Mouse (Mus musculus) ovary, postnatal 14 days (tissue): ENCODE measurements around the gene Galnt11.

Experiments used
- DNase-seq: peaks from one replicate; pipeline ENCODE4 v3.0.0; 2022; ENCODE audit warnings: low spot score

Gene Galnt11

DNA sequence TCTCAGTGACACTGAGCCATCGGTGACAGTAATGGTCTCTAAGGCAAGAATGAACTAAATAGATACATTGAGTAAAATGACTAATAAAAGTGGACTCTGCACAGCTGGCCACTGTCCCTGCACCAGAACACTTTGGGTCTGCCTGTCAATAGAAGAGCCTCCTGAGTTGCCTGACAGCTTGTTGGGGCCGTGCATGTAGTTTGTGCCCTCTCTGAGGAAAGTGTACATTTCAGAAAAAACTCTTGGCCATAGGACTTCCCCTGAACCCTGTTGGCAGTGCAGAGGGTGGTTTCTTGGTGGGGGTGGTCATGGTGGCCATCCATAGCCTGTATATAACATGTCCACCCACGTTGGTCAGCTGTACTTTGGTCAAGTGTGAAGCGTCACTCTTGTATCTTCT, 32.8 kb downstream of the Galnt11 start:
- DNase-seq = no peak

DNA sequence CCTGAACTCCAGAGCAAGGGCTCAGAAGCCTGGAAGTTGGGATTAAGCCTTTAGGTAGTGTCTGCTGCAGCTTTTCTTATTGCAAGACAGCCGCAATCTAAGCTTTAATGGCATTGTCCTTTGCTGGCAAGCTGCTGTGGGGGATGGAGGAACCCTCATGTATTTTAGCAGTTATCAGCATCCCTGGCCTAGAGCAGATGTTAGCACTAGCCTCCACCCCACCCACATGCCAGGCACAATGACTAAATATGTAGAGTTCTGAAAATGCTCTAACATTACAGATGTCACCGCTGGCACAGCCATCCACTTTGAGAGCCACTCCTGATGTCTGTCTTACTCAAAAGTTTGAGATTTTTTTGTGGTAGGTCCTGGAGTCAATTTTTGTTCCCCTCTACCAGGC, 35.0 kb downstream of the Galnt11 start:
- no peak for DNase-seq

DNA sequence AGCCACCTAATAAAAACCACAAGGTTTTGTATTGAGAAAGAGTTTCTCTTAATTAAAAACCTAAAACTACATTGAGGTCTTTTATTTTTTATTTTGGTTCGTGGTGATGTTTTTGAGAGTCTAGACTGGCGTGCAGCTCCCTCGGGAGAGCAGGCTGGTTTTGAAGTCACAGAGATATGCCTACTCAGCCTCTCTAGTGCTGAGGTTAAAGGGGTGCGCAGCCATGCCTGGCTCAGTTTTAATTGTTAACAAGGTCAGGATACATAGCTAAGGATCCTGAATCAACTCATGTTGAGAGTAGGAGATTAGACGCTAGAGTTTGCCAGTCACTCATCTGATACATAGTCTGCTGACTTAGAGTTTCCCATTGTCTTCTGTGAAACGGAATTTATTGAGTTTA, 39.7 kb downstream of the Galnt11 start:
- no peak for DNase-seq

DNA sequence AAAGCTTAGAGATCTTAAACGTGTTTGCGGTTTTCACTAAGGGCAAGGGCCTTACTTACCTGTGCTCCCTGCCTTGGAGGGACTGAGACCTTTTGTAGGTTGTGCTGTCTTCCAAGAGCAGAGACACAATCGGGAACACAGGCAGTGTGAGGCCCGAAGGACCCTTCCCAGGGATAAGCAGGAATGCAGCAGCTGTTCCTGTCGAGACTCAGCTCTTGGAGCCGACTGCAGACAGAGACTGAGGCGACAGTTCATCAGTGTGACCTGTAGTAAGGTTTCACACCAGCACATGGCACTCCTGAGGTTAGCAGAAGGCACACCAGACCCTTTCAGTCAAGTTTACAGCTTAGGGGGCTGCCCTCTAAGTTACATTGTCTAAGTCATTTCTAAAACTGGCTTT, 40.6 kb downstream of the Galnt11 start:
- no peak for DNase-seq

DNA sequence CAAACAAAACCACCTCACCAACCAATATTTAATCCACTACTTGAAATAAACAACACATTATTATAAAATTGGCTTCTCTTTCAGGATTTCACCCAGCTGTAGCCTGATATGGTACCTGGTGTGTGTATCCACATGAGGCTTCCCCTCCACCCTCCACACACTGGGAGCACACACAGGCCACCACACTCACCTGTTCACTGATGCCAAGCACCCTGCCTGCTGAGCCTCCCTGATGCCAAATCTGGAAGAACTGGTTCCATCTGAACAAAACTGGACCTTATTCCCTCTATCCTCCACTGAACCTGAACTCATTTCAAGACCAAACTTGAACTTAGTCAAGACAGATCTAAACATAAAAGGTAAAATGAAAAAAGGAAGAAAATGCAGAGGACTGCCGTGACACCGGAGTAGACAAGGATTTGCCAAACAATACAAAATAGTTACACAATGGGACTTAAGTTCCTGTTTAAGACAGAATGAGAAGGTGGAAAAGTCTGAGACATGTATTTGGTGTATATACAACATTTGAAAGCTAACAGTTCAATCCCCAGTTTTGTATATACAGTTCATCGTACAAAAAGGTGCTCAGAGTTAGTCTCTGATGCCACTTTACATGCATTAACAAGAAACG, 46.7 kb downstream of the Galnt11 start:
- no peak for DNase-seq

DNA sequence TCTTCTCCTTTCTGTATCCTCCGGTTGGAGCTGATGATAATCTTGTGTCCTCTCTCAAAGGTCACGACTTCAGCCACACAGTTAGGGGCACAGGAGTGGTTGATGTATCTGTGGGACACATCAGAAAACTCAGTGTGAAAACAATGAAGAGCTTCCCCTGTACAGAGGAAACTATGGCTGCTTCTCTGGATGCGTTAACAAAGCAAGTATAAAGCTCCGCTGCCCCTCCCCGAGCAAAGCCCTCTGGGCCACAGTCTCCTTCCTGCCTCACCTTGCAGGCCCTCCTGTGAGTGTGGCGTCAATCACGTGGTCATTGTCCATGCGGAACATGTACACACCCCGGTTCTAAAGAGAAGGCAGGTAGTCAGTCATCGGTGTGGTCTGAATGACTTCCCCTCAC, 53.9 kb downstream of the Galnt11 start:
- DNase-seq = no peak

DNA sequence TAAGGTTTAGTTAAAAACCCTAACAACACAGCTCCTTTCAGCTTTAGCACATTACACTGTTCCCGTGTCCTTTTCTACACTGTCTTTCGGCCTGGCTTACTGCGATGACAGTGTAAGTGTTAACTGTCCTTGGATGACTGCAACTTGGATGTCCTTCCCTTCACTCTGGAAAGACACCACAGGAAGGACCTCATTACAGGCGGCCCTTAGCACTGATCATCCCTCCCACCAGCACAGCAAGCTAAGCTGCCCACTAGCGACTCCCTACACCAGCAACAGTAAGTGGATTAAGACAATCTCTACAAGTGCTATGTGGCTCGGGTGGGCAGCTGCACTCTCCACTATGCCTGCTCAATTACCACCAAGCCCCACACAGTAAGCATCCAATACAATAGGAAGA, 54.7 kb downstream of the Galnt11 start:
- DNase-seq = no peak

DNA sequence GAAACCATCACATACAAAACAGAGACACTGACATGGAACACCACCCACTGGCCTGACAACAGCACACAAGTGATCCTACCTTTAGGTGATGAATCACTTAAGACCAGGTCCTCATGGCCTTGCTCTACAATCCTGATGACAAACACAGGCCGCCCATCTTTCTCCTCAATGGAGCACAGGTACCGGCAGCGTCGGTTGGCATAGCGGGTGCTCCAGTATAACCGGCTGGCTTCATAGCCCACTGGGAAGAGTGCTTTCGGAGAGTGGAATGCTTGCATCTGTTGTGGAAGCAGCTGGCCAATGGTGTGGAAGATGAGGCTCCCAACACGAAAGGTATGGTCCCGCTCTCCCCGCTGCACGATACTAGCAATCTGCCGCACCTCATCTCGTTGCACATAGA, 62.3 kb downstream of the Galnt11 start:
- no peak for DNase-seq

DNA sequence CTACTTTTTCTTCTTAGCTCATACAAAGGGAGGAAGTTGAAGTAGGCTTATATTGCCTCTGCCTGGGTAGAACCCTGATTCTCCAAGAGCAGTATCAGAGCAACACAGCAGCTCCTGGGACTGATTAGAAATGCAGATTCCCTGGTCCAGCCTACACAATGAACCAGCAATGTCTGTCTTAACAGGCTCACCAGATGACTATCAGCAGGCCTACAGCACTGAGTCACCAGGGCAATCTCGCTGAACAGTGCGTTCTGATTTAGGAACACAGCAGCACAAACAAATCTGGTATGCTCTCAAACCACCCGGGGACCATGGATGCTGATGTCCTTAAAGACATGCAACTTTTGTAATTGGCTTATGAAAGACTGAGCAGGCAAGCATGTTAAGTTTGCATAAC, 75.1 kb downstream of the Galnt11 start:
- DNase-seq = no peak

DNA sequence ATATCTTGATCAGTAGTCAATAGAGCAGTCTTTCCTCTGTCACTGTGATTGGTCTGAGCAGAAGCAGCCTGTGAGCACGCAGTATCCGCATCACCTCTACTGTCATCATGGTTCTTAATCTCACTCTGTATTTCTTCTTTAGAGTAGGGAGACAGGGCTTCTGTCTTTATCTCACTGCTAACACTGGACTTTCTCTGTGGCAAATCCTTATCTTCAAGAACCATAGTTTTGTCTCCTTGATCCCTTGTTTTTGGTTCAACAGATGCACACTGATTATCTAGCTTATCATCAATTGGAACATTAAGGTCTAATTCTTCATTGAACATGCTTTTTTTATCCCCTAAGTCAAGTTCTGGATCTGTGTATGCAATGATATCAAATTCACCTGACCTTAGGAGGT, 88.5 kb downstream of the Galnt11 start:
- no peak for DNase-seq

DNA sequence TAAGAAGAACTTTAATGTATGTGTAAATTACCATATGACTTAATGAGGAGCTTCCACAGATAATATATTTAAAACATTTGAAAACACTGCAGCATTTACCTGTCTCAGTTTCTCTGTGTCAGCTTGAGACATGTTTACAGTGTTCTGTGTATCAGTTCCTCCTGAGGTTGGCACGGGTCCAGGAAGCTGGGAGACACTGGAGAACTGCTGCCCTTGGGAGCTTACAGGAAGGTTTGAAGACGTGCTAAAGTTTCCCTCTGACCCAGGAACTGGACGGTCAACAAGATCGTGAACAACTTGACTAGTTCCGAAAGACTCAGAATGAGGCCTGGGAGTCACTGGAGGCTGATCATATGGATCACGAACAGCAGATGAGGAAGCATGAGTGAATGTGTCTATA, 92.2 kb downstream of the Galnt11 start:
- no peak for DNase-seq
